Mouse (Mus musculus) neural tube, embryonic 14.5 days (tissue): ENCODE results near the gene Slc7a5. TPM values are rescaled to one million over a fixed set of nuclear protein-coding genes. Genes with fewer than 3 reads are reported as not detected.

ENCODE experiments used
- ATAC-seq: fragments of 200-750 bp; cut with Nextera tagmentation; 2 replicates; pipeline ENCODE4 v1.8.0; 2017; ENCODE audit warnings: low read depth, mild to moderate bottlenecking, moderate TSS enrichment, moderate library complexity
- H3K27ac ChIP-seq: fragments of 300-500 bp; sonication (generic); 2 replicates; pipeline ENCODE4 v1.5.1; 2014; ENCODE audit warnings: low read depth, mild to moderate bottlenecking, control low read depth, low read length, moderate library complexity, mixed read lengths
- H3K27me3 ChIP-seq: fragments of 300-500 bp; sonication (generic); 2 replicates; pipeline ENCODE4 v1.6.1; 2014; ENCODE audit warnings: low read length; ENCODE audit not compliant: control insufficient read depth, insufficient read depth
- H3K36me3 ChIP-seq: fragments of 300-500 bp; sonication (generic); 2 replicates; pipeline ENCODE4 v1.6.1; 2014; ENCODE audit warnings: low read length, mixed read lengths; ENCODE audit not compliant: control insufficient read depth, insufficient read depth
- H3K4me1 ChIP-seq: fragments of 300-500 bp; sonication (generic); 2 replicates; pipeline ENCODE4 v1.6.1; 2014; ENCODE audit warnings: low read length; ENCODE audit not compliant: control insufficient read depth, insufficient read depth
- H3K4me2 ChIP-seq: fragments of 300-500 bp; sonication (generic); 2 replicates; pipeline ENCODE4 v1.6.1; 2014; ENCODE audit warnings: mild to moderate bottlenecking, low read depth, low read length, control low read depth
- H3K4me3 ChIP-seq: fragments of 300-500 bp; sonication (generic); 2 replicates; pipeline ENCODE4 v1.5.1; 2014; ENCODE audit warnings: low read depth, low read length, control low read depth, mixed read lengths
- H3K9ac ChIP-seq: fragments of 300-500 bp; sonication (generic); replicated peaks from 2 replicates; pipeline ENCODE4 v1.6.1; 2014; ENCODE audit warnings: low read depth, mild to moderate bottlenecking, control low read depth, low read length, mixed read lengths
- H3K9me3 ChIP-seq: fragments of 300-500 bp; sonication (generic); 2 replicates; pipeline ENCODE4 v1.6.1; 2016; ENCODE audit warnings: low read length; ENCODE audit not compliant: control insufficient read depth
- WGBS: fragments of 180-500 bp; shearing (Covaris S2); extraction: QIAGEN DNeasy Blood & Tissue Kit; methylation state at CpG from one replicate; pipeline ENCODE4 v1.1.7; 2014; 5-methylcytosine and 5-hydroxymethylcytosine counted together
- polyA plus RNA-seq: library from polyadenylated mRNA; unstranded; fragments of >200 nt; fragmentation: Nextera tagmentation; extraction: Ambion mirVana; gene quantifications from 2 replicates; pipeline ENCODE4 v1.2.1, GENCODE M21; 2014

Gene Slc7a5
- 38.1 and 50.7 TPM in 2 replicates for polyA plus RNA-seq

DNA sequence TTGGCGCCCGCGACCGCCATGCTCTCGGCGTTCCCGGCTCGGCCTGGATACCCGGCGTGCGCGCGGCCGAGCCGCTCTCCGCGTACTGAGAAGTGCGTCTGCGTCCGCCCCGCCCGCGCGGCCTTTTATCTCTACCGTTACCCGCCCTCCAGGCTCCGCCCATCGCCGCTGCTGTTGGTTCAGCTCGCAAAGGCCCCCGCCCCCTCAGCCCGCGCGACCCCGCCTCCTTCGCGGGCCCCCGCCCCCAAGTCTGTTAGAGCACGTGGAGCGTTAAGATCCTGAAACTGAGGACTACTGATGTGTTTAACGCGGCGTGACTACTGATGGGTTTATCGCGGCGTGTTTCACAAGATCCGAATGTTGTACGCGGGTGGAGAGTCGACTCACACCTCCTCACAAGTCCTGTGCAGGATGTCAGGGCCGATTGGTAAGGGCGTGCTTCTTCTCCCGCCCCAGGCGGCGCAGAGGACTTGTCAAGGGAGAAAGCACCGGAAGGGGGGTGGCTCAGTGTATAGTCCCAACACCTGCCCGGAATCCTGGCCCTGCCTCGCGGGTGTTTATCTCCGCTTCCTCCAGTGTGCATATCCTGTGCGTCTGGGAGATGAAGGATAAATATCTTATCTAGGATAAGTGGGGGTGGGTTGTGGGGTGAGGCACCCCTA is at the start of gene Slc7a5:
Gene Slc7a5 (minus strand): TSS at position 108 of the 662 bp plus-strand sequence.
- Histone ChIP-seq H3K27me3 (no peaks in the 10 kb centered on the region), H3K36me3 (no peaks in the 10 kb centered on the region), H3K9ac (peak within 1 kb of the TSS; percentile 68), H3K4me3 (peak within 1 kb of the TSS; percentile 44), H3K9me3 (no peaks in the 10 kb centered on the region), H3K27ac (peak within 1 kb of the TSS; percentile 4; the same call in 1 of the 2 replicates), H3K4me1 (peaks cover 17% of the 10 kb centered on the region), H3K4me2 (peak within 1 kb of the TSS; percentile 89)
- under 1% methylated on average over 61 of the region's 61 CpGs for WGBS
- peak; percentile 91 for ATAC-seq

DNA sequence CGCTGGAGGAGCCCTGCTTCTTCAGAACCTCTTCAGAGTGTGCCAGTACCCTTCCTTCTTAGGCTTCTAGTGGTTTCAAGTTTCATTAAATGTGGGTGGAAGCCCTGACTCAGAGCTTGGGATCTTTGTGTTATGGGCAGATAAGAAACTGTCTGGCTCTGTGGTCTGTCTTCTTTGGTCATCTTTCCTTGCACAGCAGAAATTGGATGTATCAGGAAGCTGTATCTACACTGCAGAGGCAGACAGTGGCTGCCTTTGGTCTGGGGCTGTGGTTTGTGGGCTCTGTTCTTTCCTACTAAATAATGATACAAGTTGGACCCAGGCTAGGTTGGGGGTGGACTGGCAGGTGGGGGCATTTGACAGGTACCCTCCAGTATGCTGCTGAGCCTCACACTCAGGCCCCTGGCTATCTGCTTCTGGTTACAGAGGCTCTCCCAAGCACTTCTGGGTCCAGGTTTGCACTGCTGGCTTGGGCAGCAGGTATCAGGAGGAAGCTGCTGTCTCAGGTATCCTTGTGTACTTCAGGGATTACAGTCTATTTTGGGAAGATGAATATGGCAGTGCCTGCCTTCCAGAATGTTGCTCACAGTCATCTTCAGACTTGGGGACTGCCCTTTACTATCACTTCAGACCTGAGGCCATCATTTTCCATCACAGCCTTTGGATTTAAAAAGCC is 48.5 kb upstream of the Slc7a5 start:
- no peaks in the 10 kb centered on the region for H3K9me3 ChIP-seq
- 80% methylated on average over 1 of the region's 1 CpGs for WGBS
- ATAC-seq = no peak

DNA sequence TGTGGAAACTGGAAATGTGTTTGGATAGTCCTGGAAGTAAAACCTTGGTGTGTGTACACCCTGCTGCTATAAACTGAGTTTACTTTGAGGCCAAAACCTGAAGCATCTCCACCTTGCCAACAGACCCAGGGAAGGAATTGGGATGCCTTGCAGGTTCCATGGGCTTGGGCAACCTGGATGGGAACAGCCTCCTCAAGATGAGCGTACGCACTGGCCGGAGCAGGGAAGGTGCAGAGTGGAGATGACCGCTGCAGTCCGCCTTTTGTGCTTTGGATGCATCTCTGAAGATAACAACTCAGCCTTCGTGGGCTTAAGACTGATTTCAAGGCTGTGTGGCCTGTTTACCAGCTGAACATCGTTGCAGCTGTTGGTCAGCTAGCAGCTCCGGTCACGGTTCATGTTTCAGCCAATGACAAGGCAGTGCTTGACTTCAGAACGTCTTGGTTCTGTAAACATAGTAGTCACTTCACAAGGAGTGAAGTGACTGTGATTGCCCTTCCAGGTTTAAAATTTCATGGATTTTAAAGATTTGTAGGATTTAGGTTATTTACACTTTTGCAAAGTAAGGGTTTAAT is 47.6 kb upstream of the Slc7a5 start:
- H3K36me3 ChIP-seq = peaks cover 9% of the 10 kb centered on the region; the same call in 1 of the 2 replicates

More for the DNA sequence above, 48.5 kb upstream of the Slc7a5 start:
- no peak overlapping the region for H3K27ac ChIP-seq
- peaks cover 9% of the 10 kb centered on the region; the same call in 1 of the 2 replicates for H3K36me3 ChIP-seq
- peaks cover 16% of the 10 kb centered on the region for H3K4me1 ChIP-seq
- H3K4me3 ChIP-seq = no peak overlapping the region
- no peak overlapping the region for H3K4me2 ChIP-seq
- no peaks in the 10 kb centered on the region for H3K27me3 ChIP-seq
- H3K9ac ChIP-seq = no peak overlapping the region

DNA sequence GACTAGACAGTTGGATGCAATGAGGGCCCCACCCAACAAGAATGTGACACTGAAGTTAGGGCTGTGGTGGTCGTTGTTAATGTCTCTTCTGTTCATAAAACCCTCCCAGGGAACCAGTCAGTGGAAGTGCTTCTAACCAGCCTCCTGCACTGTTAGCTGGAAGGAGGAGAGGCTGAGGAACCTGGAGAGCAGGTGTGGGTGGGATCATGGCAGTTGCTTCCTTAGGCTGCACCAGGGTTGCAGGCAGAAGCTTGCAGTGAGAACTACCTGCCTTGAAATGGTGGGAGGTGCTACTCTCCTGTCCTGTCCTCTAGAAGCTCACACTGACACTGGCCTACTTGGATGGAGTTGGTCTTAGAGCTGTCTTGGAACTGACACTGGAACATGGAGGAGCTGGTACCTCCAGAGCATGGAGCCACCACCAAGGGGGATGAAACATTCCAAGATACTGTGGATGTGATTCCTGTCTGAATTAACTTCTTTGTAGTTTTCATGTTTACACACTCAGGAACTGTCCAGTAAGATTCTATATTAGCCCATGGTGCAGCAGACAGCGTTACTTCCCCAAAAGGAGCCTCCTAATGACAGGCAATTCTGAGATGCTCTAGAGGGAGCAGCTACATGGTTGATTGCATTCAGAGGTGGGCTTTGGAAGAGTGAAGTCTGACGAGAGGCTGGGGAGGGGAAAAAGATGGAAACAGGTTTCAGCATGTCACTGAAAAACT is 46.5 kb upstream of the Slc7a5 start:
- H3K27me3 ChIP-seq = no peaks in the 10 kb centered on the region
- no peak overlapping the region for H3K4me2 ChIP-seq
- ATAC-seq = no peak
- no peak overlapping the region for H3K9ac ChIP-seq
- WGBS = 69% methylated on average over 3 of the region's 3 CpGs
- no peak overlapping the region for H3K27ac ChIP-seq
- H3K4me3 ChIP-seq = no peak overlapping the region
- peaks cover 9% of the 10 kb centered on the region; the same call in 1 of the 2 replicates for H3K36me3 ChIP-seq
- no peaks in the 10 kb centered on the region for H3K9me3 ChIP-seq
- H3K4me1 ChIP-seq = peaks cover 21% of the 10 kb centered on the region

More for the DNA sequence above, 47.6 kb upstream of the Slc7a5 start:
- H3K9me3 ChIP-seq = no peaks in the 10 kb centered on the region
- H3K4me1 ChIP-seq = peaks cover 16% of the 10 kb centered on the region
- H3K4me3 ChIP-seq = no peak overlapping the region
- ATAC-seq = no peak
- 82% methylated on average over 10 of the region's 10 CpGs for WGBS
- H3K9ac ChIP-seq = no peak overlapping the region
- no peaks in the 10 kb centered on the region for H3K27me3 ChIP-seq
- H3K27ac ChIP-seq = no peak overlapping the region
- no peak overlapping the region for H3K4me2 ChIP-seq

DNA sequence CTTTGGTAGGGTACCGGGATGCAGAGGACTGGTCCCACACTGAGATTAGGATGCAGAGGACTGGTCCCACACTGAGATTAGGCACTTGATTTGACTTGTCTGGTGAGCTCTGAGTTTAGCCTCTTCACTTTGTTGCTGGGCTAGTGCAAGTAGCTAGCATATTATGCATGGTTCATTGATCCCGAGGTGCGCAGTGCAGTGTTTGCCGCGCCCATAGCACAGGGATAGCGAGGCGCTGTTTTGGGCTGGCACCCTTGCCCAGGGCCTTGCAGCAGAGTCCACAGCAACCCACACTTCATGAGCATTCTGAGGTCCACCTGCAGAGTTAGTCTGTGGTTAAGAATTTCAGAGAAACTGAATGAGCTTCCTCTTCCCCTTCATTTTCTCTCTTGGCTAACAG is 45.3 kb upstream of the Slc7a5 start:
- Histone ChIP-seq H3K27me3 (no peaks in the 10 kb centered on the region), H3K27ac (no peak overlapping the region), H3K9me3 (no peaks in the 10 kb centered on the region), H3K4me3 (no peak overlapping the region), H3K4me1 (peaks cover 30% of the 10 kb centered on the region), H3K4me2 (no peak overlapping the region), H3K9ac (no peak overlapping the region; the same call in 1 of the 2 replicates), H3K36me3 (peaks cover 9% of the 10 kb centered on the region; the same call in 1 of the 2 replicates)
- 90% methylated on average over 7 of the region's 7 CpGs for WGBS
- ATAC-seq = no peak

DNA sequence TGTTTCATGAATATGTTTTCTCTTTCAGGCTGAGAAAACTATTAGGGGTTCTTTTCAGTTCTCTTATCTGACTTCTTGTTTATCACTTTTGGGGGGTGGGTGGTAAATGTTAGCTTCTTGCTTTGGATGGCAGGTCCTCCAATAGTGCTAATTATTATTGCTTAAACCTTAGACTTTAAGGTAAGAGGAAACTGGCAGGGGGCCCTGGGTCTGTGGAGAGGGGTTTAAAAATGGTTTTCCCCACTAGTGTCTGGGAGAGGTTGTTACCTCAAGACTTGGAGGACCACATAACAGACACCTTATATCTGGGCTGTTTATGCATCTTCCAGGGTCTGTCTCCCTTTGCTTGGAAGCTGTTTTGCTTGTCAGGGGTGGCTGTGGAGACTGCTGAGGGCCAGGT is 44.6 kb upstream of the Slc7a5 start:
- no peak for ATAC-seq
- Histone ChIP-seq H3K4me1 (peaks cover 30% of the 10 kb centered on the region), H3K4me3 (peak overlapping the region; percentile 78; the same call in 1 of the 2 replicates), H3K9me3 (no peaks in the 10 kb centered on the region), H3K9ac (peak overlapping the region; percentile 2; the same call in 1 of the 2 replicates), H3K36me3 (peaks cover 9% of the 10 kb centered on the region; the same call in 1 of the 2 replicates), H3K4me2 (peak overlapping the region; percentile 95), H3K27me3 (no peaks in the 10 kb centered on the region), H3K27ac (no peak overlapping the region)

DNA sequence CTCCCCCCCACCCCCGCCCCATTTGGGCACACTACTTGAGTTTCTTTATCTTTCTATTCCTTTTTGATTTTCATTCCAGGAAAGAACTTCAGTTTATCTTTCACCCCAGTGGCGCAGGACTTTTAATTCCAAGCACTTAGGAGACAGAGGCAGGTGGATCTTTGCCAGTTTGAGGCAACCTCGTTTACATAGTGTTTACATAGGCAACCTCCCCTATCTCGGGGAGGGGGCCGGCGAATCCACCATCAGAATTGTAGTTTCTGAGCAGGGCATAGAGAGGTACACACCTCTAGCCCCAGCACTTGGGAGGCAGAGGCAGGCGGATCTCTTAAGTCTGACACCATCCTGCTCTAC is 44.1 kb upstream of the Slc7a5 start:
- H3K9me3 ChIP-seq = no peaks in the 10 kb centered on the region
- peak overlapping the region; percentile 96; the same call in 1 of the 2 replicates for H3K27ac ChIP-seq
- H3K4me1 ChIP-seq = peaks cover 30% of the 10 kb centered on the region
- 35% methylated on average over 7 of the region's 7 CpGs for WGBS
- H3K36me3 ChIP-seq = peaks cover 9% of the 10 kb centered on the region; the same call in 1 of the 2 replicates
- H3K4me2 ChIP-seq = peak overlapping the region; percentile 95
- peak overlapping the region; percentile 78 for H3K4me3 ChIP-seq
- no peak for ATAC-seq
- H3K9ac ChIP-seq = peak overlapping the region; percentile 99
- H3K27me3 ChIP-seq = no peaks in the 10 kb centered on the region

DNA sequence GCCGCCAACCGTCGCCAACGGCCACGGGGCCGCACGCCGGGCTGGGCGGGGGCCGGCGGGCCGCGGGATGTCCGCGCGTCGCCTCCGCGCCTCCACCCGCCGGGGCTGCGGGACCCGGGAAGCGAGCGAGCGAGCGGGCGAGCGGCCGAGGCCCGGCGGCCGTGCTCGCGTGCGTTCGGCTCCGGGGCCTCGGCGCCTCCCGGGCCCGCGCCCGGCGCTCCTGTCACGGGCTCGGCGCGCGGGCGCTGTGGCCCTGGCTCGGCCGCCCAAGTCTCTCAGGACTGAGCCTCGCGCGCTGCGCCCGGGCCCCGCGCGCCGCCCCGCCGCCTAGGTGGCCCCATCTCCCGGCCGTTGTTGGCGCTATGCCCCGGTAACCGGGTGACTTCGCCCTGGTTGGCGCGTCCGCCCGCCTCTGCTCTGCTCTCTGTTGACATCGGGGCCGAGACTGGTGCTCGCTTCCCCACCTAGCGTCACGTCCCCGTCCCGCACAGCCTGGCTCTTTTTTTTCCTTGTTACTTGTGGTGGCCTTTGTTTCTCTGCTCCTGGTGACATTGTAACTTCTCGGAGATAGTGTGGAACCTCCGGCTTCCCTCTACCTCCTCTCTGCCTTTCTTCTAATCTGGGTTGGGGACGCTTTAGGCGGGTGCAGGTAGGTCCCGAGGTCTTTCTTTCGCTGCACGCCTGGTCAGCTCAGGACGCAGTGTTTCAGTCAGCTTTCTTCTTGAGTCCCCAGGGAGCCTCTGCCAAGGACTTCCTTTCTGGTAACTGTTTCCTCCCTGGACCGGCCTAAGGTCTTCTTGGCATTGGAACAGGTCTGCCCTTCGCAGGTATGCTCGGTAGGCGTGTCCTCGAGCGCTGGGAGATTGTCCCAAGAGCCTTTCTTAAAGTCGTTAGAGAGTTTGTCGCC is 43.5 kb upstream of the Slc7a5 start:
- peaks cover 30% of the 10 kb centered on the region for H3K4me1 ChIP-seq

More for the DNA sequence above, 43.5 kb upstream of the Slc7a5 start:
- ATAC-seq = peak; percentile 22
- peak overlapping the region; percentile 99 for H3K9ac ChIP-seq
- WGBS = 1% methylated on average over 56 of the region's 97 CpGs
- peaks cover 9% of the 10 kb centered on the region; the same call in 1 of the 2 replicates for H3K36me3 ChIP-seq
- H3K27ac ChIP-seq = peak overlapping the region; percentile 96
- H3K4me3 ChIP-seq = peak overlapping the region; percentile 78
- no peaks in the 10 kb centered on the region for H3K9me3 ChIP-seq
- peak overlapping the region; percentile 95 for H3K4me2 ChIP-seq
- no peaks in the 10 kb centered on the region for H3K27me3 ChIP-seq
